Mouse (Mus musculus): ENCODE results near the gene Slc36a3.
"Not testable (repeated sequence)": the region's sequence is repeated elsewhere in the genome, so short reads cannot be mapped to it uniquely, and the experiment has no call there.

Gene Slc36a3

DNA sequence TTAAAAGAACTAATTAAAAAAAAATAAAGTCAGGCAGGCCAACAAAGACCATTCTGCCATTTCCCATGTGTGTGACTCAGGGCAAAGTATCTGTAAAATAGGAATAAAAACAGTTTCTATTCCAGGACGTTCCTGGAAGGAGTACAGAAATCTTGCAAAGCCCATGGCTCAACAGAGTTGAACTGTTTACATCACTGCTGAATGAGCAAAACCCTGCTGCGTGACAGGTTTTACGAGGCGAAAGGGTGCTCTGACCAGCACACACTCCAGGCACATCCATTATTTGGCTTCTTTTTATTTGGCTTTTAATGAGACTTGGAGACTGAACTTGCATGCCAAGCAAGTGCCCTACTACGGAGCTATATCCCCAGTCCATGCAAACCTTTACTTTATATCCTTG is 7.5 kb downstream of the Slc36a3 start:
- DNase-seq (ENCODE audit: low spot score) = no peak

DNA sequence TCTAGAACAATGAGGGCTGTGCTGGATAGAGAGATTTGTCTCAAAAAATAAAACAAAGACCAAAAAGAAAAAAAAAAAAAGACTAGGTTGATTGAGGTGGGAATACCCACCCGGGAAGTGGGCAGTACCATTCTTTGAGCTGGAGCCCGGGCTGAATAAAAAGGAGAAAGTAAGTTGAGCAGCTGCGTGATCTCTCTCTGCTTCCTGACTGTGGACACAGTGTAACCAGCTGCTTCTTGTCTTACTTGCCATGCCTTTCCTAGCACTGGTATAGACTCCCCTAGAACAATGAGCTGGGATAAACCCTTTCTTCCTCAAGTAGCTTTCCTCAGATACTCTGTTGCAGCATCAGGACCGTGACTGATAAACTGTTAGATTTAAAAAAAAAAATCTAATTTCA is 10.0 kb downstream of the Slc36a3 start:
- DNase-seq (ENCODE audit: low spot score) = no peak

DNA sequence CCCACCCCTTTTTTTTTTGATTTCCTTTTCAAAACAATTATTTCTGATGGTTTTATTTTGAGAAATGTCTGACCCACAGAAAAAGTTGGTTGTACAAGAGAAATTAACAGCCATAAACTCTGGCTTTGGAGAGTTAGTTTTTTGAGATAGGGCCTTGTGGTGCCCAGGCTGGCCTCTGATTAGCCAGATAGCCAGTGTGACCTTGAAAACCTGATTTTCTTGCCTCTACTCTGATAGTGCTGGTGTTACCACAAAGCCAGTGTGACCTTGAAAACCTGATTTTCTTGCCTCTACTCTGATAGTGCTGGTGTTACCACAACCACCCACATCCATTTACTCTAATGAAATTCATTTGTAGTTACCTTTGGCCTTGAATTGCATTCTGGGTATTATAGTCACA is 13.9 kb downstream of the Slc36a3 start:
- no peak for DNase-seq (ENCODE audit: low spot score)

DNA sequence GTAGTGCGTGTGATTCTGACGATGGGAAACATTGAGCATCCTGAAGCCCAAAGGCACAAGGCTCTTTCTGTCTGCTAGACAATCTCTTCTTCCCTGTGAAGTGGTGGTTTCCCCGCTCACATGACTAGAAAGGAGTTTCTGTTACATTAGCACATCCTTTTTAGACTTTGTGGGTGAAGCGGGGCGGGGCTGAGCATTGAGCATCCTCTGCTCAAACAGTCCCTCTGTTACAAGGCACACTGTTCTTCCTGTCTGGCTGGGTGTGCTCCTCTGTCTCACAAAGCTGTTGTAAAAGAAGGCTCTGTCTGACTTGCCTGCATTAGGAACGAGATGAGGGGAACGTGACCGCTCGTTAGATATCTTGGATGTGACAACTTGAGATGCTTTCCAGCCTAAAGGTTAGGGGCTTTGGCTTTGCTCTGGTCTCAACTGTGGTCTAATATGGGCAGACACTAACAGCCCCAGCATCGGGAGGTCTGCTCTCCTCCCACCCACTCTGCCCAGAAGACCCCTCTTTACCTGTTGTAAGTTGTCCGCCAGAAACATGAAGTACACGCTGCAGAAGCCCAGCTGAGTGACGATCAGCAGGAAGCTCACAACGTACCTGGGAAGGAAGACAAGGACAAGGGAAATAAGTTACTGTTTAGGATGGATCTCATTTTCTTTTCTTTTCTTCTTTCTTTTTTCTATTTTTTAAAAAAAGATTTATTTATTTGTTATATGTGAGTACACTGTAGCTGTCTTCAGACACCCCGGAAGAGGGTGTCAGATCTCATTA is 14.5 kb downstream of the Slc36a3 start:
- no peak for DNase-seq (ENCODE audit: low spot score)

DNA sequence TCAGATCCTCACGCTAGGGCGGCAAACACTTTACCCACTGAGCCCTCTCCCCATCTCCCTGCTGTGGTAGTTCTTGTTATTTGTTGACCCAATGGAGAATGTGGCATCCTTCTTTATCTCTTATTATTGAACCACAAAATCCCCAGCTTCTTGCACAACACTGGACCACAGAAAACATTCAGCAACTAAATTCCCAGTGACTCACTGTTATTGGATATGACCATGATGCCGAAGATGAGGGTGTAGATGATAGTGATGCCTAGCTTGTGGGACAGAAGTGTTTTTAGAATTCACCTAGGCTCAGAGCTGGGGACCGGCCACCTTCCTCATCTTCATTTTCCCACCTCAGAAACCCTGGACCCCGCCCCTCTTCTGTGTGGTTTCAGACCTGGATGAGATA is 16.6 kb downstream of the Slc36a3 start:
- no peak for DNase-seq (ENCODE audit: low spot score)

DNA sequence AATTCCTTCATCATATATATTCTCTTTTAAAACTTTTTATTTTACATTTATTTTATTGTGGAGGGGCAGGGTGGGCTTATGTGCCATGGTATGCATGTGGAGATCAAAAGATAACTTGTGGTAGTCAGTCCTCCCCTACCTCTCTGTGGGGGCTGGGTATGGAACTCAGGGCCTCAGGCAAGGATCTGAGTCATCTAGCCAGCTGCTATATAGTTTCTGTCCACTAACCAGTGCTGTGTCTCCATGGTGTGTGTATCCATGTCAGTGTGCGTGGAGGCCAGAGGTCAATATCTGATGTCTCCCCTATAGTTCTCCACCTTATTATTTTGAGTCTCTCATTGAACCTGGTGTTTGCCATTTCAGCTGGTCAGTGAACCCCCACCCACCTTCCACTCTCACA is 17.1 kb downstream of the Slc36a3 start:
- no peak for DNase-seq (ENCODE audit: low spot score)

DNA sequence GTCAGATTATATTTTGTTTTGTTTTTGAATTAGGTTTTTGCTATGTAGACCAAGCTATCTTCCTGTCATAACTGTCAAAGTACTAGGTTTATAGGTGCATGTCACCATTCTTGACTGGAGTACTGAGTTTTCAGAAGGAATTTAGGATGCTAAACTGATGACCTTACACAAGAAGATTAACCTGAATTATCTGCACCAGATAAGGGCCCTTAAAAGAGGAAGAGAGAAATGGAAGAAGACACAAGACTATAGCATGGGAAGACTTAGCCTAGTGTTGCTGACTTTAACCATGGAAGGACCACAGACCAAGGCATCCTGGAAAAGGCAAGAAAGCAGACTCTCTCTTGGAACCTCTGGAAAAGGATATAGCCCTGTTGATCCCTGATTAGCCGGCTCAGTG is 18.3 kb downstream of the Slc36a3 start:
- DNase-seq (ENCODE audit: low spot score) = no peak

DNA sequence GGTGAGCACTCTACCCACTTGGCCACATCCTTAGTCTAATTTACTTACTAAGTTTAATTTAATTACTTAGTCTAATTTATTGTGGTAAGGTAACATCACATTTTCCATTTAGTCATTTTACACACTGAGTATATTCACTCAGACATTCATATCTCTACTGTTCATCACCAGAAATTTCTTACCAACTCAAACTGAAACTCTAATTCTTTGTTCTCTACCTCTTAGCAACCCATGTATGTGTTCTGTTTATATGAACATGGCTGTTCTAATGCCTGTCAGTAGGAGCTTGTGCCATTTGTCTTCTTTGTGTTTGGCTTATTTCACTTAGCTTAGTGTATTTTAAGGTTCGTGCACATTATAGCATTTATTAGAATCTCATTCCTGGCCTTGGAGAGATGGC is 19.6 kb downstream of the Slc36a3 start:
- DNase-seq (ENCODE audit: low spot score) = no peak

DNA sequence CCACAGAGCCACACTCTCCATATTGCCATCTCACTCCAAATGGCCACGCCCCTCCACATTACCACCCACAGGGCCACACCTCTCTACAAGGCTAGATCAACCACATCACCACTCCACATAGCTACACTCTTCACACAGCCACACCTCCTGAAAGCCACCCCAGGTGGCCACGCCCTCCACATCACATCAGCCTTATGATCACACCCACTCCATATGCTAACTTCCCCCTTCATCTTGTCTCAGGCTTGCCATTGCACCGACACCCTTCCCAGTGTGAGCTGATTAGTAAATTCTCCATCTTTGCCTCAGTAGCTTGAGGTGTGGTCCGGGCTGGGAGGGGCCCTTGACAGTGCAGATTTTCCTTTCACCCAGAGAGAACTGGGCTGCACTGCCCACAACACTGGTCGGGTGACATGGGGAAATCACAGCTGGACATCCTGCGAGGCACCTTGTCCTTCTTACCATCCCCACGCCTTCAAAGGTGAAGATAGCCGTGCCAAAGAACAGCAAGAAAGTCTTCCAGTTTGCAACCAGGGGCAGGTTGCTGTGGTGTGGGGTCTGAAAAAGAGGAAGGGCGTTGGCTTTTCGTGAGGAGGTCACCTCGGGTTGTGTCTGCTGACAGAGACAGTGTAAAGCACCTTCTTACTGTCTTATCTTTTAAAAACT is 20.3 kb downstream of the Slc36a3 start:
- DNase-seq (ENCODE audit: low spot score) = no peak

DNA sequence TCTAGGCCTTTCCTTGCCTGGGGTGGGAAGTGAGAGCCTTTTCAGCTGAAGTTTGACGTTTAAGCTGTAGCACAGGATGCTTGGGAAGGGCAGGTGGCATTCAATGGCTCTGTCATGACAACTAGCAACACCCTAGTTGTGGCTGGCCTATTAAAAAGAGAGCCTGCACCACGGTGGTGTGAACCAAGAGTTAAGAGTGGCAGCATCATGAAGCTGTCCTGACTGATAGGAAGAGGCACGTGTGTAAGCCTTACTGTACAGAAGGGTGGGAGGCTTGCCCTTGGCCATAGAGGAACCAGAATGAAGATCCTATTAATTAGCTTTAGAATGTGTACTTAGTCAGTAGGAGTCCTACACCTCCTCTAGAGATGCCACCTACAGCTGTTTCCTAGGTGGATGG is 23.1 kb downstream of the Slc36a3 start:
- no peak for DNase-seq (ENCODE audit: low spot score)

DNA sequence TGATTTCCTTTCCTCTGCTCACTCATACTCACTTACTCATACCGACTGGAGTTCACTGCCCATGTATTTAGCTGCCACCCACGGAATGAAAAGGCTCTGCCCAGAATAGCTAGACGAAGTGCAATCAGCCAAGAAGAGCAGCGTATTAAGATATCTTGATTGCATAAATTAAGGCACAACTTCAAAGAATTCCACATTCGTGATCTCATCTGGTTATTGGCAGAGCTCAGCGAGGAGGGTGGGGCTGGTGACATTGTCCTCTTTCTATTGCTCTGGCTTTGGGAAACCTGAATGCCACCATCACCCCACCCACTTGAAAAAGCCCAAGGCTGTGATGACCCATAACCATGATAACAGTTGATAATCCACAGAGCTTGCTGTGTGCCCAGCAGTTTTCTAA is 23.6 kb downstream of the Slc36a3 start:
- no peak for DNase-seq (ENCODE audit: low spot score)

DNA sequence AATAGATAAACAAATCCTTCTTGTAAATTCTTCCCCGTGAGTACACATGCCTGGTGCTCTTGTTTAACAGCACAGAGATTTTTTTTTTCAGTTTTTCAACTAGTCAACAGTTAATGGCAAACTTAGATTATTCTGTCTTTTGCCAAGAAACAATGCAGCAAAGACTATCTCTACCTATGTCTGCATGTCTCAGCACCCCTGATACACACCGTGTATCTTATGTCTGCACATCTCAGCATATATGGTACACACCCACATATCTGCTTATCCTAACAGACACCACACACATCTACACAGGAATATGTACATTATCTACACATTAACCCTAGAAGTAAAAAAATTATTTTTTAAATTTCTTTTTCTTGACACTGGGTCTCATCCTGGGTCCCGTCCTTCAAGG is 24.8 kb downstream of the Slc36a3 start:
- DNase-seq (ENCODE audit: low spot score) = no peak

DNA sequence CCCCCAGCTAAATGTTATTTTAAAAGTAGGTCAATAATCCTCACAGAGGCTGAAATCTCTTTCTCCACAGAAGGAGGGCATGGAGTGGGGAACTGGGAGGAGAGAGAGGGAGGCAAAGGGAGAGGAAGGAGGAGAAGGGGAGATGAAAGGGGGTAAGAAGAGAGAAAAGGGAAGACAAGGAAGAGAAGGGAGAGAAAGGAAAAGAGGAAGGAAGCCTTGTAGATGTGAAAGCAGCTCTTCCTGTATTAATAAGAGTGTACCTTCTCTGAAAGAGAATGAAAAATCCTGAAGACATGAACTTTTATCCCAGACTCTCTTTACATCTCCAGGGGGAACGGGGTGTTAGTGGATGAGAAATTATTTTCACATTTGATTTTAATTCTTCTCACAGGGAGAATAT is 30.1 kb downstream of the Slc36a3 start:
- no peak for DNase-seq (ENCODE audit: low spot score)

DNA sequence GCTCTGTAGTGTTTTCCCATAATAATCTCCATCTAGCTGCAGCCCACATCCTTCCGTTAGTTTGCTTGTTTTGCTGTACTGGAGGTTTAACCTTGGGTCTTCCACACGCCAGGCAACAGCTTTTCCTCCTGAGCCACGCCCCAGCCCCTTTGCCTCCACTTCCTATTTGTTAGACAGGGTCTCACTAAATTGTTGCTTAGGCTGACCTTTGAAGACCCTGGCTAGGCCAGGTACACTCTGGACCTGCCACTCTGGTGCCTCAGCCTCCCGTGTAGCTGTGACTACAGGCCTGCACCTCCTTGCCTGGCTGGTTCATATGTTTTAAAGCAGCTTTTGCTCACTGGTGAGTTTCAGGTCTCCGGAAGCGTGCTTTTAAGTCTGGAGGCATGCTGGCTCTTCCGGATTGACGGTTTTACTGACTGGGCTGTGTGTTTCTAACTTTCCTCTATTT is 30.7 kb downstream of the Slc36a3 start:
- no peak for DNase-seq (ENCODE audit: low spot score)

DNA sequence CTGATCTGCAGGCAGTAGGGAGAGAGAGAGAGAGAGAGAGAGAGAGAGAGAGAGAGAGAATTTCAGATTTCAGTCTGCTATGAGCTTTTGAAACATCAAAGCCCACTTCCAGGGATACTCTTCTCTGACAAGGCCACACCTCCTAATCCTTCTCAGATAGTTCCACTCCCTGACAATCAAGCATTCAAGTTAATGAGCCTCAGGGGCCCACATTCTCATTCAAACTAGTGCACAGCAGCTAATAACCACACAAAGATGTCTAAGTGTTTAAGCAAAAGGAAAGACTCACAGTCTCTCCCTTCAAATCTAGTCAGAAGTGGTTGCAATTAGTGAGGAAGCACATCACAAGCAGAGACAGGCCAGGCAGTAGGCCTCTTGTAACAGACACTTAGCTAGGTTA is 31.2 kb downstream of the Slc36a3 start:
- DNase-seq (ENCODE audit: low spot score) = no peak

DNA sequence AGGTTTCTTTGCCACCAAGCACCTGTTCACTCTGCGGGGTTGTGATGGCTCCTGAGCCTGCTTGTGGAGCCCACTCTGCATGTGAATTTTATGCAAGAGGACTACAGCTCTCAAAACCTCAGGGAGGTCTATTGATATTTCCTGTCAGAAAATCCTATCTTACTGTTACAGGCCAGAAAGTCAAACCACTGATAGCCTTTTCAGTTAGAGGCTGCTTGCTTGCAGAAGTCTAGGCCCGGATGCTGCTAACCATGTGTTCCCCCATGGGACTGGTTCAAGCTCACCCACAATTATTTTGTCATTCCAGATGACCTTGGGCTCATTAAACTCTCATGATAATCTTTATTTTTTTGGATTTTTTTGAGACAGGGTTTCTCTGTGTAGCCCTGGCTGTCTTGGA is 34.5 kb downstream of the Slc36a3 start:
- DNase-seq (ENCODE audit: low spot score) = no peak

DNA sequence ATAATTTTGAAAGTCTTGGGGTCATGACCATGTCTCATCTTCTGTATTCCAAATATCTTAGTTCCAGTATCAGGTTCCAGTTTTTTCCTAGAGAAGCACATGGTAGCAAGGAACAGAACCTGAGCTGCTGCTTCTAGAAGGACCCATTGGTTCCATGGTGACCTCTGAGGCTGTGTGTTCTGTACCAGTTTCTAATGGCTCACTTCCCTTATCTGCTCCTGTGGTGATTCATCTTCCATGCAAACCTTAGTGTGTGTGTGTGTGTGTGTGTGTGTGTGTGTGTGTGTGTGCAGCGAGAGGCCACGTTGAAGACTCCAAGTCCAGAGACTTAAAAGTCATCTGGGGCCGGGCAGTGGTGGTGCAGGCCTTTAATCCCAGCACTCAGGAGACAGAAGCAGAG is 35.5 kb downstream of the Slc36a3 start:
- DNase-seq (ENCODE audit: low spot score) = no peak

DNA sequence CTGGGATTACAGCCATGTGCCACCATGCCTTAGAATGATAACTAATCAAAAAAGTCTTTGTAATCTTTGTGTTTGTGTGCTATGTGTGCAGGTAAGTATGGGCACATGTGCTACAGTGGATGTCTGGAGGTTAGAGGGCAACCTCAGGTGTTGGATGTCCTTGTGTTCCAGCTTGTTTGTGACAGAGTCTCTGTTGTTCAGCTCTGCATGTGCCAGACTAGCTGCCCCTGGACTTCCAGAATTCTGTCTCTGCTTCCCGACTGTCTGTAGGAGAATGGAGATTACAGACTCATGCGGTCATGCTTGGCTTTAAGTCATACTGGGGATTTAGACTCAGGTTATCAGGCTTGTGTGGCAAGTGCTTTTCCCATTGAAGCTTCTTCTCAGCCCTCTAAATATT is 37.2 kb downstream of the Slc36a3 start:
- no peak for DNase-seq (ENCODE audit: low spot score)

DNA sequence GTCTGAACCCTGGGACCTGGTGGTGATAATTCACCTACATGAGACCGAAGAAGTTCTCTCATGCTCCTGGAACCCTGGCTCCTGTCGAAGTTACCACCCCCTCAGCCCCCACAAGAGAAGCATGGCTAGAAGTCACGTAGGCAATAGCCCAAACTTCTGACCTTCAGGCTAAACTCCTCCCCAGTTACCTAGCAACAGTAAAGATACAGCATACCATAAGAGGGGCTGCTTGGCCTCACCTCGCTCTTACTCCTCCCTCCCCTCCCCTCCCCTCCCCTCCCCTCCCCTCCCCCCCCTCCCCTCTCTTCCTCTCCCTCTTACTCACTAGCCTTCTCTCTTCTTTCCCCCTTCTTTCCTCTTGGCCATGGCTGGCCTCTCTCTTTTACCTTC is 37.7 kb downstream of the Slc36a3 start:
- not testable (repeated sequence) for DNase-seq (ENCODE audit: low spot score)

DNA sequence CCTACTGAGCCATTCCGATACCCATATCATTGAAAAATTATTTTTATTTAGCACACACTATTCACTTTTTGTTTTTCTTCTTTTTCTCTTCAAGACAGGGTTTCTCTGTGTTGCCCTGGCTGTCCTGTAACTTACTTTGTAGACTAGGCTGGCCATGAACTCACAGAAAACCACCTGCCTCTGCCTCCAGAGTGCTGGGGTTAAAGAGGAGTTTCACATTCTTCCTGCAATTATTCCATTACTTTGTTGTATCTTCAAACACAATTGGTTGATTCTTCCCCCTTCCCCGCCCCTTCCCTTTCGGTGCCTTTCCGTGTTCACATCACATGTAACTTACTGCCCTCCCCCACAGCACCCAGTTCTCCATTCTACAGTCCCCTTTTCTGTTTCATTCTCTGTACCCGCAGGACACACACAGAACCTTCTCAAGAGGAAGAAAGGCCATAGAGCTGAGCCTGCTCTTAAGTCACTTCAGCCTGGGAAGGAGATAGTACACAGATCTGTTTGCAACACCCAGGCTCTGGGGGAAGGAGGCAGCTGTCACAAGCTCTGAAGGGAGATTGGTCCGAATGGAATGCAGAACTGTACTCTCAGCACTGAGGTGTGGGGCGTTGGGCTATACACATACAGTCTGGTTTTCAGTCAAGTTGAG is 38.2 kb downstream of the Slc36a3 start:
- peak; percentile 21 for DNase-seq (ENCODE audit: low spot score)

DNA sequence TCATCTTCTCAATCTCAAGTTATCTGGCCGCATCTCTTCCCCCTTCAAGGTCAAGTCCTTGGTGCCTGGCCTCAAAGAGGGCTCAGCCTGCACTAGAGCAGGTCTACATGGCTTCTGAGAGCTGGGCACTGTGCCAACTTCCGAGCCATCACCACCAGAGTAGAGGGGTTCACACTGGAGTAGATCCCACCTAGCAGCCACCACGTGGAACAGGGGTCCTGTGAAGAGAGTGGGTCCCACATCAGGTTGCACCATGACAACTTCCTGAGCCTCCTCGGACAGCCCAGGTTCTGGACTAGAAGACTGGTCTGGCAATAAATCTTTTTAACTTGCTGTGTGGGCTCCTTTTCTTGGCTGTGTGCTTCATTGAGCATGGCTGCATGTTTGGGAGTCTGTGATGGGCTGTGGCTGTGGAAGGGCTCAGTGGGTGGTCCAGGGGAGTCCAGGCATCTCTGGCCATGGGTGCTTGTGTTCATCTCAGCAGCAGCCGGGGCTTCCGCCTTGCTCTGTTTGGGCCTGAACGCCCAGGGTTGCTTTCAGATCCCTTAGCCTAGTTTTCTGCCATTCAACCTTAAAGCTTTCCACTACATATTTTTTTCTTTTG is 40.8 kb downstream of the Slc36a3 start:
- no peak for DNase-seq (ENCODE audit: low spot score)

DNA sequence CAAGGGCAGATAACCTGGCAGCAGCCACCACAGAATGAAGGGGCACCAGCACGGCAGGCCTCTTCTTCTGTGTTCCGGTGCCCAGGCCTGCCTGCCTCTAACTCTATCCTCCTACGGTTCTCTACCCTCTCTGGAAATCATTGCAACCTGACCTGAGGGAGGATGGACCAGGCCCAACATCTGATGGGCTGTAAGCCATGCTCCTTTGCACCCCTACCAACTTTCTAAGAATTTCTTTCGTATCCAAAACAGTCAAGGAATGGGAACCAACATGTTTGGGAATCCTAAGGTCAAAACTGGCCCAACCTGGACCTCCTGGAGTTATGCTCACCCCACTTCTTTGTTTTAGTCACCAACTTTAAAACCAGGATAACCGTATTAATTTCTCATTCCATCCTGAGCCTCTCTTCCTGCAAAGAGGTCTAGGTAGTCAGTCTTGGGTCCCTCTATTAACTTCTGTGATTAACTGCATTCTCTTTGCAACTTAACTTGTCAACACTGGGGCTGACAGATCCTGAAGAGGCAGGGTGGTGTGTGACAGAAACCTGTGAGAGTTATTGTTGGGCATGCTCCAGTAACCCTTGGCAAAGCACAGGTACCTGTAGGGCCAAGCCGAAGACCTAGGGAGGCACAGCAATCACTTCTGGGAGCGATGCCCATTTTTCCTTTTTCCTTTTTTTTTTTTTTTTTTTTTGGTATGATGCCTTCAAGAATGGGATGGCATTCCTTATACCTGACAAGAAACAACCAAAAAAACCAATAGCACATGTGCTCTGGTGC is 41.8 kb downstream of the Slc36a3 start:
- no peak for DNase-seq (ENCODE audit: low spot score)
